Mouse (Mus musculus): ENCODE data around the gene Map7d1.

- no peak for TF ChIP-seq POLR2A (IDR thresholded peaks at IDR 0.05; ENCODE audit: borderline replicate concordance, insufficient read depth, low read length)
- TF ChIP-seq CTCF (IDR thresholded peaks at IDR 0.05; ENCODE audit: borderline replicate concordance, insufficient read depth, low read depth, low read length): no peak
These were observed 52.1 kb downstream of the Map7d1 start for GRCm38 (mm10) chr4:126204016-126204415.

All from cerebellum, adult 2 months (tissue).